Mouse (Mus musculus): ENCODE results near the gene Gm21858. TPM values are rescaled to one million over a fixed set of nuclear protein-coding genes. Genes with fewer than 3 reads are reported as not detected.
"Not testable (repeated sequence)": the region's sequence is repeated elsewhere in the genome, so short reads cannot be mapped to it uniquely, and the experiment has no call there.

Gene Gm21858
- not detected in 2 replicates for polyA plus RNA-seq (2015; fragmentation: Nextera tagmentation; extraction: Ambion mirVana)

- not testable (repeated sequence) for DNase-seq (ENCODE audit: low spot score)
Measured at GRCm38 (mm10) chrY:55731456-55731855, at the start of gene Gm21858. Gm21858 (plus strand) TSS chrY:55731756.
